In the genomic region with DNA sequence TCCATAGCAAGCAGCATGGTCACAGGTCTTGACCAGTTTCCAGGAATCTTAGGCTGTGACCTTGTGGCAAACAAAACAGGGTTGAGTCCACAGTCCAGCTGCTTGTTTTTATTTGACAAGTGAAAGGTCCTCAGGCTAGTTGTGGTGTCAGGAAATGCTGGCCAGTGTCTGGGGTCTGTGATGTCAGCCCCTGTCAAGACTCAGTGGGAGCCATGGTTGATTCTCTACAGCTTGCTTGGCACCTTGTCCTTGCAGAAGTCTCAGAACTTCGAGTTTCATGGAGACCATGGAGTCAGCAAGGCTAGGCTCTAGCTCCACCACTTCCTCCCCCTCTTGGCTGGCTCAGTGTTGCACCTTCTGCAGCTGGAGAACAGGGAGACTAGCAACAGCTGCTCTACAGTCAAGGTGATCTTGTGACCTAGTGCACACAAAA, we compare ENCODE assay signal across 14 mouse cellular contexts. TPM values are rescaled to one million over a fixed set of nuclear protein-coding genes. Genes with fewer than 3 reads are reported as not detected.
DNase-seq lines count a peak whose midpoint lies in the region; ATAC-seq lines count a peak whose summit lies in the region.
"Had no signal": no experiment of that assay in that cellular context is flagged by ENCODE, and none has a peak within 500 bp of the region (broad histone marks: within the 10 kb centered on the region; RNA-seq: fewer than 3 reads in every experiment).

No protein-coding gene starts in this region.

- H3K4me1 ChIP-seq in liver, embryonic 16.5 days (ENCODE audit: control insufficient read depth, low read depth, low read length), result no peaks in the 10 kb centered on the region
- H3K4me1 ChIP-seq in liver, embryonic 12.5 days, result peaks cover 3% of the 10 kb centered on the region; the same call in 1 of the 2 replicates
- H3K4me1 ChIP-seq: midbrain, embryonic 10.5 days had no signal

- ATAC-seq in liver, embryonic 16.5 days (ENCODE audit: low read depth), result 0 out of 2 replicates have a peak, but pooled peaks have one; percentile 21
- ATAC-seq in liver, embryonic 12.5 days, result no peak
- ATAC-seq: intestine, embryonic 16.5 days had no signal

- no peaks in the 10 kb centered on the region for H3K27me3 ChIP-seq in liver, embryonic 16.5 days (ENCODE audit: control insufficient read depth, insufficient read depth, low read depth, low read length)
- no peaks in the 10 kb centered on the region for H3K27me3 ChIP-seq in liver, embryonic 12.5 days (replicated peaks)

- H3K36me3 ChIP-seq in liver, embryonic 16.5 days (ENCODE audit: control insufficient read depth, insufficient read depth), result no peaks in the 10 kb centered on the region
- H3K36me3 ChIP-seq in liver, embryonic 12.5 days, result no peaks in the 10 kb centered on the region
- H3K36me3 ChIP-seq: midbrain, embryonic 10.5 days had no signal

- no peak overlapping the region for H3K27ac ChIP-seq in liver, embryonic 16.5 days (ENCODE audit: low read length)
- H3K27ac ChIP-seq in liver, embryonic 12.5 days, result no peak overlapping the region
- H3K27ac ChIP-seq: left cerebral cortex, adult 2 months; midbrain, embryonic 10.5 days had no signal

- H3K4me2 ChIP-seq in liver, embryonic 16.5 days (ENCODE audit: low read depth, low read length), result no peak overlapping the region
- no peak overlapping the region for H3K4me2 ChIP-seq in liver, embryonic 12.5 days

- 24% methylated on average over 1 of the region's 1 CpGs for WGBS in liver, embryonic 16.5 days (ENCODE audit: insufficient replicate concordance)
- WGBS in liver, embryonic 12.5 days (ENCODE audit: insufficient replicate concordance), result 18% methylated on average over 1 of the region's 1 CpGs

- DNase-seq in adrenal gland, postnatal 10 days, result peak; percentile 57
- no peak for DNase-seq in adrenal gland, postnatal 4 days (ENCODE audit: low spot score in 2 of 2)
- peak; percentile 65 for DNase-seq in kidney, postnatal 14 days
- DNase-seq in lung, postnatal 36 days, result peak; percentile 73
- DNase-seq in right cerebral cortex, postnatal 10 days (ENCODE audit: low spot score in 2 of 2), result no peak
- no peak for DNase-seq in urinary bladder, postnatal 4 days (ENCODE audit: low spot score in 2 of 2)
- DNase-seq: cerebellum, adult 9-11 months; right cerebral cortex, adult 18-20 months had no signal

- H3K9ac ChIP-seq in liver, embryonic 16.5 days (ENCODE audit: low read depth, low read length), result no peak overlapping the region
- H3K9ac ChIP-seq in liver, embryonic 12.5 days, result no peak overlapping the region

- no peaks in the 10 kb centered on the region for H3K9me3 ChIP-seq in liver, embryonic 16.5 days (replicated peaks; ENCODE audit: control insufficient read depth, low read length)
- no peaks in the 10 kb centered on the region for H3K9me3 ChIP-seq in liver, embryonic 12.5 days (replicated peaks)
- H3K9me3 ChIP-seq: midbrain, embryonic 10.5 days had no signal

- no peak overlapping the region for H3K4me3 ChIP-seq in liver, embryonic 16.5 days (ENCODE audit: low read depth, low read length)
- H3K4me3 ChIP-seq in liver, embryonic 12.5 days, result no peak overlapping the region
- H3K4me3 ChIP-seq: erythroblast, embryonic 14.5 days; left cerebral cortex, adult 2 months; midbrain, embryonic 10.5 days had no signal

RNA-seq across cellular contexts. Expression of gene D430042O09Rik, which starts 33.6 kb away (rescaled TPM):
- 10 to 100 TPM; 16.7 to 17.8 TPM for total RNA-seq in adrenal gland, postnatal 10 days (2021)
- total RNA-seq in adrenal gland, postnatal 4 days (2021), result 10 to 100 TPM; 25.1 to 29.6 TPM
- polyA plus RNA-seq in liver, embryonic 16.5 days (2015; fragmentation: Nextera tagmentation; extraction: Ambion mirVana), result 2.0 and 2.3 TPM in 2 replicates
- 3.4 and 3.5 TPM in 2 replicates for polyA plus RNA-seq in liver, embryonic 12.5 days (2016; fragmentation: Nextera tagmentation; extraction: Ambion mirVana)

RNA-seq across cellular contexts. Expression of gene Gtf3c1, which starts 33.7 kb away (rescaled TPM):
- 10 to 100 TPM; 55.0 to 67.9 TPM for total RNA-seq in adrenal gland, postnatal 10 days (2021)
- 10 to 100 TPM; 74.6 to 78.3 TPM for total RNA-seq in adrenal gland, postnatal 4 days (2021)
- 7.1 and 7.3 TPM in 2 replicates for polyA plus RNA-seq in liver, embryonic 16.5 days (2015; fragmentation: Nextera tagmentation; extraction: Ambion mirVana)
- 16.5 and 17.8 TPM in 2 replicates for polyA plus RNA-seq in liver, embryonic 12.5 days (2016; fragmentation: Nextera tagmentation; extraction: Ambion mirVana)

Comparison
In these comparisons a context has a peak if more than half of its experiments do, and no peak if none do; other contexts are left out.
1. DNase-seq: peak in adrenal gland, postnatal 10 days (single experiment), kidney, postnatal 14 days (single experiment) and lung, postnatal 36 days (single experiment); none in adrenal gland, postnatal 4 days (0 of 2), right cerebral cortex, postnatal 10 days (0 of 2) and urinary bladder, postnatal 4 days (0 of 2).